Mouse (Mus musculus): ENCODE measurements around the gene Olfr874. TPM values are rescaled to one million over a fixed set of nuclear protein-coding genes. Genes with fewer than 3 reads are reported as not detected.
"Not testable (repeated sequence)": the region's sequence is repeated elsewhere in the genome, so short reads cannot be mapped to it uniquely, and the experiment has no call there.

Gene Olfr874
- polyA plus RNA-seq (2015; fragmentation: Nextera tagmentation; extraction: Ambion mirVana) = not detected in 2 replicates

GRCm38 (mm10) chr9:37744806-37745205, at the start of gene Olfr874:
Gene Olfr874, plus strand, starts transcription at chr9:37745106.
- Histone ChIP-seq H3K4me2 (no peak within 1 kb of the TSS), H3K9ac (no peak within 1 kb of the TSS), H3K4me1 (replicated peaks) (no peaks in the 10 kb centered on the region), H3K27me3 (no peaks in the 10 kb centered on the region), H3K9me3 (no peaks in the 10 kb centered on the region), H3K36me3 (no peaks in the 10 kb centered on the region), H3K27ac (no peak within 1 kb of the TSS), H3K4me3 (no peak within 1 kb of the TSS)
- no peak for ATAC-seq (ENCODE audit: low FRiP score)

GRCm38 (mm10) chr9:37716150-37716549, 28.8 kb upstream of the Olfr874 start, which contains the start of gene Olfr160:
Gene Olfr160, minus strand, starts transcription at chr9:37716250.
- Histone ChIP-seq H3K9ac (no peak within 1 kb of the TSS), H3K9me3 (no peaks in the 10 kb centered on the region), H3K4me2 (no peak within 1 kb of the TSS), H3K4me1 (replicated peaks) (no peaks in the 10 kb centered on the region), H3K4me3 (no peak within 1 kb of the TSS), H3K27me3 (no peaks in the 10 kb centered on the region), H3K36me3 (no peaks in the 10 kb centered on the region), H3K27ac (no peak within 1 kb of the TSS)
- no peak for ATAC-seq (ENCODE audit: low FRiP score)
- 97% methylated on average over 1 of the region's 1 CpGs for WGBS

- H3K36me3 ChIP-seq = no peaks in the 10 kb centered on the region
- ATAC-seq (ENCODE audit: low FRiP score) = no peak
- no peak overlapping the region for H3K9ac ChIP-seq
- H3K27me3 ChIP-seq = no peaks in the 10 kb centered on the region
- H3K9me3 ChIP-seq = no peaks in the 10 kb centered on the region
- 100% methylated on average over 1 of the region's 1 CpGs for WGBS
- no peak overlapping the region for H3K4me3 ChIP-seq
- H3K27ac ChIP-seq = no peak overlapping the region
- no peak overlapping the region for H3K4me2 ChIP-seq
- no peaks in the 10 kb centered on the region for H3K4me1 ChIP-seq (replicated peaks)
Observed at GRCm38 (mm10) chr9:37734310-37734709, 10.6 kb upstream of the Olfr874 start.

- Histone ChIP-seq H3K9ac (peak overlapping the region; percentile 6; the same call in 1 of the 2 replicates), H3K9me3 (no peaks in the 10 kb centered on the region), H3K4me2 (no peak overlapping the region), H3K36me3 (no peaks in the 10 kb centered on the region), H3K27me3 (no peaks in the 10 kb centered on the region), H3K27ac (0 out of 2 replicates have a peak overlapping the region, but pooled peaks have one; percentile 18), H3K4me1 (replicated peaks) (peaks cover 11% of the 10 kb centered on the region), H3K4me3 (no peak overlapping the region)
- peak; percentile 73 for ATAC-seq (ENCODE audit: low FRiP score)
- WGBS = 21% methylated on average over 7 of the region's 7 CpGs
Observed at GRCm38 (mm10) chr9:37750319-37751075, 5.6 kb downstream of the Olfr874 start.

GRCm38 (mm10) chr9:37751467-37751866, 6.6 kb downstream of the Olfr874 start:
- 0 out of 2 replicates have a peak, but pooled peaks have one; percentile 10 for ATAC-seq (ENCODE audit: low FRiP score)
- H3K36me3 ChIP-seq = no peaks in the 10 kb centered on the region
- no peaks in the 10 kb centered on the region for H3K27me3 ChIP-seq
- H3K27ac ChIP-seq = no peak overlapping the region
- H3K9me3 ChIP-seq = no peaks in the 10 kb centered on the region
- WGBS = 52% methylated on average over 2 of the region's 2 CpGs
- H3K9ac ChIP-seq = no peak overlapping the region
- peaks cover 11% of the 10 kb centered on the region for H3K4me1 ChIP-seq (replicated peaks)
- no peak overlapping the region for H3K4me2 ChIP-seq
- no peak overlapping the region for H3K4me3 ChIP-seq

GRCm38 (mm10) chr9:37752006-37752405, 7.1 kb downstream of the Olfr874 start:
- ATAC-seq (ENCODE audit: low FRiP score) = no peak
- peaks cover 11% of the 10 kb centered on the region for H3K4me1 ChIP-seq (replicated peaks)

GRCm38 (mm10) chr9:37761728-37762127, 16.8 kb downstream of the Olfr874 start:
- Histone ChIP-seq H3K4me1 (replicated peaks) (no peaks in the 10 kb centered on the region), H3K9me3 (no peaks in the 10 kb centered on the region), H3K36me3 (no peaks in the 10 kb centered on the region), H3K4me3 (no peak overlapping the region), H3K9ac (no peak overlapping the region), H3K4me2 (no peak overlapping the region), H3K27ac (no peak overlapping the region), H3K27me3 (no peaks in the 10 kb centered on the region)
- no peak for ATAC-seq (ENCODE audit: low FRiP score)
- 82% methylated on average over 2 of the region's 2 CpGs for WGBS

More at GRCm38 (mm10) chr9:37752006-37752405, 7.1 kb downstream of the Olfr874 start:
- WGBS = 75% methylated on average over 4 of the region's 4 CpGs
- H3K27ac ChIP-seq = no peak overlapping the region
- H3K4me2 ChIP-seq = no peak overlapping the region
- no peaks in the 10 kb centered on the region for H3K27me3 ChIP-seq
- no peaks in the 10 kb centered on the region for H3K36me3 ChIP-seq
- no peaks in the 10 kb centered on the region for H3K9me3 ChIP-seq
- H3K9ac ChIP-seq = no peak overlapping the region
- H3K4me3 ChIP-seq = no peak overlapping the region

GRCm38 (mm10) chr9:37762541-37762940, 17.6 kb downstream of the Olfr874 start:
- Histone ChIP-seq H3K4me2 (no peak overlapping the region), H3K27me3 (no peaks in the 10 kb centered on the region), H3K36me3 (no peaks in the 10 kb centered on the region), H3K4me3 (no peak overlapping the region), H3K9me3 (no peaks in the 10 kb centered on the region), H3K4me1 (replicated peaks) (no peaks in the 10 kb centered on the region), H3K27ac (no peak overlapping the region), H3K9ac (no peak overlapping the region)
- WGBS = 69% methylated on average over 2 of the region's 2 CpGs
- no peak for ATAC-seq (ENCODE audit: low FRiP score)

GRCm38 (mm10) chr9:37770661-37771060, 25.8 kb downstream of the Olfr874 start:
- no peak overlapping the region for H3K9ac ChIP-seq
- no peaks in the 10 kb centered on the region for H3K9me3 ChIP-seq
- H3K4me2 ChIP-seq = no peak overlapping the region
- no peak for ATAC-seq (ENCODE audit: low FRiP score)
- 78% methylated on average over 2 of the region's 2 CpGs for WGBS
- H3K36me3 ChIP-seq = no peaks in the 10 kb centered on the region
- no peak overlapping the region for H3K4me3 ChIP-seq
- H3K27ac ChIP-seq = no peak overlapping the region
- H3K4me1 ChIP-seq (replicated peaks) = no peaks in the 10 kb centered on the region
- no peaks in the 10 kb centered on the region for H3K27me3 ChIP-seq

GRCm38 (mm10) chr9:37771759-37772158, 26.9 kb downstream of the Olfr874 start, which contains the start of gene Olfr875:
Gene Olfr875, plus strand, starts transcription at chr9:37771857.
- 35% methylated on average over 2 of the region's 2 CpGs for WGBS

GRCm38 (mm10) chr9:37782766-37783260, 37.9 kb downstream of the Olfr874 start:
- peak; percentile 91 for ATAC-seq (ENCODE audit: low FRiP score)
- H3K4me3 ChIP-seq = peak overlapping the region; percentile 34
- no peaks in the 10 kb centered on the region for H3K27me3 ChIP-seq
- WGBS = 2% methylated on average over 7 of the region's 7 CpGs
- peak overlapping the region; percentile 67; the same call in 1 of the 2 replicates for H3K9ac ChIP-seq
- H3K9me3 ChIP-seq = no peaks in the 10 kb centered on the region
- peak overlapping the region; percentile 58 for H3K4me2 ChIP-seq
- H3K4me1 ChIP-seq (replicated peaks) = peaks cover 7% of the 10 kb centered on the region
- H3K36me3 ChIP-seq = no peaks in the 10 kb centered on the region
- H3K27ac ChIP-seq = peak overlapping the region; percentile 44

More at GRCm38 (mm10) chr9:37771759-37772158, 26.9 kb downstream of the Olfr874 start, which contains the start of gene Olfr875:
- no peak within 1 kb of the TSS for H3K27ac ChIP-seq
- H3K4me2 ChIP-seq = no peak within 1 kb of the TSS
- no peak for ATAC-seq (ENCODE audit: low FRiP score)
- no peak within 1 kb of the TSS for H3K4me3 ChIP-seq
- H3K9ac ChIP-seq = no peak within 1 kb of the TSS
- no peaks in the 10 kb centered on the region for H3K36me3 ChIP-seq
- no peaks in the 10 kb centered on the region for H3K27me3 ChIP-seq
- H3K4me1 ChIP-seq (replicated peaks) = no peaks in the 10 kb centered on the region
- no peaks in the 10 kb centered on the region for H3K9me3 ChIP-seq

- peak; percentile 69 for ATAC-seq (ENCODE audit: low FRiP score)
- not testable (repeated sequence) for H3K27me3 ChIP-seq; H3K27ac ChIP-seq; H3K4me1 ChIP-seq (replicated peaks); H3K9me3 ChIP-seq; H3K36me3 ChIP-seq; H3K9ac ChIP-seq
- Histone ChIP-seq H3K4me3 (peak overlapping the region; percentile 34), H3K4me2 (peak overlapping the region; percentile 58)
- WGBS = 55% methylated on average over 11 of the region's 15 CpGs
Observed at GRCm38 (mm10) chr9:37783394-37784387, 38.8 kb downstream of the Olfr874 start.
